Mouse (Mus musculus) mouse trophoblast stem cell (cell line): ENCODE measurements around the gene Limd1.

Experiments
- in situ Hi-C, 2 experiments: fragments of 300-500 bp; cut with MseI, MboI; formaldehyde crosslinking; loops; 2 replicates in 1 of 2; 3 replicates in 1 of 2; pipeline ENCODE4 v1.15.1; 2025

Limd1 gene

DNA sequence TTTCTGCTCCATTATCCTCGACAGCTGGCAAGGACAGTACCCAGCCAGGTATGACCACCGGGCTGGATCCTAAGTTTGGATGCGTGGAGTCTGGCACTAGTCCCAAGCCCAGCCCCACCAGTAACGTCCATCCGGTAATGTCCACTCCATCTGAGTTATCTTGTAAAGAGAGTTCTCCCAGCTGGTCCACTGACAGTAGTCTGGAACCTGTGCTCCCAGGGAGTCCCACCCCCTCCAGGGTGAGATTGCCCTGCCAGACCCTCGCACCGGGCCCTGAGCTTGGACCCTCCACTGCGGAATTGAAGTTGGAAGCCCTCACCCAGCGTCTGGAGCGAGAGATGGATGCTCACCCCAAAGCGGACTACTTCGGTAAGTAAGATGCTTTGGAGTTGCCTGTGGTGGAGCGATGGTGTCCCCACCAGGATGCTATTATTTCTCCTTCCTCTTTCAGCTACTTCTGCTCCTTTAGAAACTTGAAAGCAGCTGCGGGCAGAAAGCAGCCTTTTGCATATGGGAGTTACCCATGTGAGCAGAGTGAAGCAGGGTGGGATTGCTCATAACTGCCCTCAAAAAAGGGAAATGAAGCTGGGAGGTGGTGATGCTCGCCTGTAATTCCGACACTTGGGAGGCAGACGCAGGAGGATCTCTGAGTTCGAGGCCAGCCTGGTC lies 1.9 kb downstream of the Limd1 start:
- in situ Hi-C loops = no loop called here

DNA sequence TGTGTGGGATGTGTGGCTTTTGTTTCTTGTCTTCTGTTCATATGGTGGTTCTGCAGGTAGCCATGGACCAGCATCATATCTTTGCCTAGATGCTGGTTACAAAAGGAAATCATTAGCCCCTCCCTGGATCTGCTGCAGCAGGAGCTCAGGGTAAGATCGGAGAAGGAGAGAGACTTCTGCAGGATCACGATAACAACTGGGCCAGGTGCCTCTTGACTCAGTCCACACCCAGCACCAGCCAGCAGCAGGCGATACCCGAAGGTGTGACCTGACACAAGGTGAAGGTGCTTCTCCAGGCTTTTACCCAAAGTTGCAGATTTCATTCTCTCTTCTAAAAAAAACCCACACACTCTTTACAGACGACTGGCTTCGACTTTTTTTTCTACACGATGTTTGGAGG lies 2.6 kb downstream of the Limd1 start:
- in situ Hi-C loops = no loop called here

DNA sequence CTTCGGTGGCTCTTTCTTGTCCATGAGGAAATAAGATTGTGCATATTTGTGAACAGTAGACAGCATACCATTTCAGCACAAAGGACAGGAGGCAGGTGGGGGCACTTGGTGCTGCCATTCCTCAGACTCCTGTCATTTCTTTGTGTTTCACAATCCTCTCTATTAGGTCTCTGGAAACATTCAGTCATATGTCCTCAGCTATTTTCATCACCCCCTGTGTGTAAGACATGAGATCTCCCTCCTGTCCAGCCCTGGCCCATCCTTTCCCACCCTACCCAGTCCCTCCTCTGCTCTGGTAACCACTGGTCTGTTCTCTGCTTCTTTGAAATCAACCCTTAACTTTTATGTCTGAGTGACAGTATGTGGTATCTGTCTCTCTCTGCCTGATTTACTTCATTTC lies 5.1 kb downstream of the Limd1 start:
- in situ Hi-C loops = no loop called here

DNA sequence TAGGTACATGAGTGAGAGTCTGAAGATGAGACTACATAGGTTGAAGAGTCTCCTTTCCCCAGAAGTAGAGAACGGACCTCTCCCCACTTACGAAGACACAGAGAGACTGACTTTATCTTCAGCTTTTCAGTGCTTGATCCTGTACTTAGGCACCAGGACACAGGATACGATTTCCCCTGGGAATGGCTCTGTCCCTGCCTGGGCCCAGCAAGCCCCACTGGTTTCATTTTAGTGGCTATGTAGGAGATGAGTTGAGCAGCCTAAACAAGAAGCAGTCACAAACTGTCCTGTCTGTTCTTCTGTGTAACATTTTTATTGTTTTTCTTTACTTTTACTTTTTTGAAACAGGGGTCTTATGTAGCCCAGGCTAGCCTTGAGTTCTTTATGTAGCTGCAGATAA lies 6.3 kb downstream of the Limd1 start:
- in situ Hi-C loops = no loop called here

DNA sequence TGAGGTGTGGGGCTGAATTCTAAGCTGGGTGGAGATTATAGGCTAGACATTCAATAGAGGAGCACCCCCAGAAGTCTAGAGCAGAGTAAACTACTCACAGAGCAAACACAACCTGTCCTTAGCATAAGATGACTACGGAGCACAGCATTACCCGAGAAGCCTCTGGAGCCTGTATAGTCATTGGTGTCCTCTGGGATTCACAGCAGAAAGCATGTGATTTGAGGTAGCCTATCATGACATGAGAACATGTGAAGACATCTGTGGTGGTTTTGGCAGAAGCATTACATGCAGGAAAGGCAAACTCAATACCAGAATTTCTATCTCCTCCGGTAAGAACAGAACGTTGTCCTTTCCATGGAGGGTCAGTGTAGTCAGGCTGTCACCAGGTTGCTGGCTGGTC lies 7.1 kb downstream of the Limd1 start:
- in situ Hi-C loops = no loop called here

DNA sequence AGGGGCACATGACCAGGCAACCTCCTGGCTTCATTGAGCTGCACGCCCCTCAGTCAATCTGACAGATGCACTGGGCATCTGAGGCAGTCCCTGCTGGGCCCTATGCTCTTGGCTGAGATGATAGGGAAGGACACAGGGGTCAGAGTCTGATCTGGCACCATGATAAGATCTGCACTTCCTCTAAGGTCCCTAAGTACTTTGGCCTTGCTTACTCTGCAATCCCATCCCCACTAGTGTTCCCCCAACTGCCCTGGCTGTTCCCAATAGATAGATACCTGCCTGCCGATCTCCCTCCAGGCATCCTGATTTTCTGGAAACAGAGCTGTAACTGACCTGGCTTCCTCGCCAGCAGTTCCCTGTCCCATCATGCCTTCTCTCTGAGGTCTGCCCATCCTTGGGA lies 8.1 kb downstream of the Limd1 start:
- in situ Hi-C loops = no loop called here

DNA sequence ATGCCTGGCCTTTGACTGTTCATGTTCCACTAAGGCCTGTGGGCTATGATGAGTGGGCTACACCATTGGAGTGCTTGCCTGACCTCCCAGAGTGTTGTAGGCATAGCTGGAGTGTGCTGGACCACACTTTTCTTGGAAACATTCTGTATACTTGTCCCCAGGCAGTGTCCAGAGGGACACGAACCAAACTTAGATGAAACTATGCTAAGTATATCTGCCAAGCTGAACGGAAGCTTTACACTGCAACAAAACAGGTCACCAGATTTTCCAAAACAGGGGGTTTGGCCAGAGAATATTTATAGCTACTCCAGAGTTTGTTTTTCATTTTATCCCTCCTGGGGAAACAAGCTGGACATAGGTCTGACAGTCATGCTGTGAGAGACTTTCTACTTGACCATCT lies 10.6 kb downstream of the Limd1 start:
- in situ Hi-C loops = no loop called here

- in situ Hi-C loops = no loop called here
Measured at GRCm38 (mm10) chr9:123489727-123490343, 11.3 kb downstream of the Limd1 start.

DNA sequence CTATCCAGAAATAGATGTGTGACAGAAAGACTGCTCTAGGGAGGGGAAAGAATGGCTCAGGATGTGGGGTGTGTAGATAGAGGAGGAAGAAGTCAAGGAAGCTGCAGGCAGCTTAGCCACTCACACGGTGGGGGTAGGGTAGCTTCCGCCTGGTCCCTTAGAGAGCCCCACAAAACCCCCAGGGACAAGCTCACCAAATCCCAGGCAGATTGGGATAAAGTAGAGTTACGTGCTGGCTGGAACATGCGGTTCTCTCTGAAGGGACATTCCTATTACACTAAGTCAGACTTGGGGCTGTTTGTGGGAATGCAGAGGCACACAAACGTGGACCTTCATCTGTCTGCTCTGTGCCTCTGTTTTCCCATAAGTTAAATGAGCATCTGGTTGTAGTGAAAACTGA lies 12.4 kb downstream of the Limd1 start:
- in situ Hi-C loops = no loop called here

GRCm38 (mm10) chr9:123491917-123492585 lies 13.5 kb downstream of the Limd1 start:
- in situ Hi-C loops = no loop called here

DNA sequence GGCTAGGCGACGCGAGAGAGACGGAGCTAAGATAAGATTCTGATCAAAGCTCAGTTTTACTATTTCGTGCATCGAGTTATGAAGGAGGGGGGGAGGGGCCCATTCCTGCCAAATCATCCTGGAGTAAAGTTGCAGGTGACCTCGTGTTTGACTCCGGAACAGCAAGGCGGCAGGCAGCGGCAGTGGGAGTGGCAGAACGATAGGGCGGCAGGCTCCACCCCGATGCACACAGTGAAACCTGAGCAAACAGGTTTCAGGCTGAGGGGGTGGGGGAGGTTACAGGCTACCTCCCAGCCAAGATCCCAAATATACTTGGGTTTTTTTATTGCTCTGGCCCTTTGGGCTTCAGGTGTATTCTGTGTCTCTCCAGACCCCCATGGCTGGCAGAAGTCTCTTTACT lies 18.2 kb downstream of the Limd1 start:
- in situ Hi-C loops = no loop called here

DNA sequence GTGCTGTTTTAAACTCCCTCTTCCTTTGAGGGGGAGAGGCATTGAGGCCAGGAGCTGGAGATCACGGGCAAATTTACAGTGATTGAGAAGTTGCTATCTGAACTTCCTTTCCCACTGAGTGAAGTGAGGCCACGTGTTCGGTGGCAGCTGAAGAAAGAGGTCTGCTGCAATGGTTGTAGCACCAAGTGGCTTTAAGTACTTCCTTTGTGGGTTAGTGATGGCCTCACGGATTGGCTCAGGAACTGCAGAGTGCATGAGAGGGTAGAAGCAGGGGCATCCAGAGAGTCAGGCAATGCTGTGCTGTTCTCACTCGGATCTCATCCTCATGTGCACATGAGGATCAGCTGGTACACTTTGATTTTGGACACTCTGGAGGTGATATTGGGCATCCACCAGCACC lies 19.4 kb downstream of the Limd1 start:
- in situ Hi-C loops = no loop called here

GRCm38 (mm10) chr9:123500480-123500879 lies 22.0 kb downstream of the Limd1 start:
- in situ Hi-C loops = no loop called here

- in situ Hi-C loops = no loop called here
Measured at GRCm38 (mm10) chr9:123503171-123503834, 24.8 kb downstream of the Limd1 start.

GRCm38 (mm10) chr9:123504325-123504724 lies 25.8 kb downstream of the Limd1 start:
- in situ Hi-C loops = no loop called here

DNA sequence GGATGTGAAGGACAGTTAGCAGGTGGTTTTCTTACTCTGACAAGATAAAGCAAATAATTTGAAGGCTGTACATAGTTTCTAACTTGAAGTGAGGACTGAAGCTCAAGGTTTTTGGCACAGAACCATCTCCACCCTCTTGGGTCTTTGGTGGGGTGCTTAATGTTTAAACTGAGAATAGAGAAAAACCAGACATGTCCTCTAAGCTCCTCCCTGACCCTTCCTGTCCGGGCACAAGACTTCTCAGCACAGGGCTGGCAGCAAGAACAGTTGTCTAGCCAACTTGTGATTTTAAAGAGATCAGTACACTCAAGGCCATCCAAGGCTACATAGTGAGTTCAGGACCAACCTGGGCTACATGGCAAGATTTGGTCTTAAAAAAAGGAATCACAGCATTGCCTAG lies 27.1 kb downstream of the Limd1 start:
- in situ Hi-C loops = no loop called here

DNA sequence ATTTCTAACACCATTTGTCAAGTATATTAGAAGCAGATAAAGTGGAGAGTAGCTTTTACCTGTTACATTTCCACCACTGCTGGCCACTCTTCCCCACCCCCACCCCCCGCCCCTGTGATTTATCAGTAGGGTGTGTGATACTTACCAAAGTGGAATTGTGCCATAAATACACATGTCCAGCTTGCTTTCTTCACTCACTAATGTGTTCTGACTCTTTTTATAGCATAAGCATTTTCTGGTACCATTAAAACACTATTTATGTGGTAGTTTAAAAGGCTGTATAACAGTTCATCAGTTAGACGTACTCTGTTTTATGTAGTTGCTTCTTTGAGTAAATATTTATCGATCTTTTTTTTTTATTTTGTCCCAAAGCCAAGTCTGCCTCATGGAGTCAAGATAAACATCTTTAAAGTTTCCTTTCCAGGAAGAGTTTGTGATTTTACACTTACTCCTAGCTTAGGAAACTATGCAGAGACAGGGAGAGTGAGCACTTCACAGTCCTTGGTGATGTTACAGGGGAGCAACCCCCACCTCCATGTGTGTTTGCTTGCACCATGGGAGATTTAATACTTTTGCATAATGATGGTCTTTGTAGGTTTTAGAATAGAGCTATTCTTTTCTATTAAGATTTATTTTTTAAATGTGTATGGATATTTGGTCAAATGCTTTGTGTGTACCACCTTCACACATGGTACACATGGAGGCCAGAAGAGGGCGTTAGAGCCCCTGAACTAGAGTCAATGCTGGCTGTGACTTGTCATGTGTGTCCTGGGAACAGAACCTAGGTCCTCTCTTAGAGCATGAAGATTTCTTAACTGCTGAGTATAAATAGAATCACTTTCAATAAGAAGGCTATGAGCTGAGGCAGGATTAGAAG lies 28.0 kb downstream of the Limd1 start:
- in situ Hi-C loops = no loop called here

- in situ Hi-C loops = no loop called here
Measured at GRCm38 (mm10) chr9:123507380-123507779, 28.9 kb downstream of the Limd1 start.

GRCm38 (mm10) chr9:123508986-123509385 lies 30.5 kb downstream of the Limd1 start:
- in situ Hi-C loops = no loop called here

DNA sequence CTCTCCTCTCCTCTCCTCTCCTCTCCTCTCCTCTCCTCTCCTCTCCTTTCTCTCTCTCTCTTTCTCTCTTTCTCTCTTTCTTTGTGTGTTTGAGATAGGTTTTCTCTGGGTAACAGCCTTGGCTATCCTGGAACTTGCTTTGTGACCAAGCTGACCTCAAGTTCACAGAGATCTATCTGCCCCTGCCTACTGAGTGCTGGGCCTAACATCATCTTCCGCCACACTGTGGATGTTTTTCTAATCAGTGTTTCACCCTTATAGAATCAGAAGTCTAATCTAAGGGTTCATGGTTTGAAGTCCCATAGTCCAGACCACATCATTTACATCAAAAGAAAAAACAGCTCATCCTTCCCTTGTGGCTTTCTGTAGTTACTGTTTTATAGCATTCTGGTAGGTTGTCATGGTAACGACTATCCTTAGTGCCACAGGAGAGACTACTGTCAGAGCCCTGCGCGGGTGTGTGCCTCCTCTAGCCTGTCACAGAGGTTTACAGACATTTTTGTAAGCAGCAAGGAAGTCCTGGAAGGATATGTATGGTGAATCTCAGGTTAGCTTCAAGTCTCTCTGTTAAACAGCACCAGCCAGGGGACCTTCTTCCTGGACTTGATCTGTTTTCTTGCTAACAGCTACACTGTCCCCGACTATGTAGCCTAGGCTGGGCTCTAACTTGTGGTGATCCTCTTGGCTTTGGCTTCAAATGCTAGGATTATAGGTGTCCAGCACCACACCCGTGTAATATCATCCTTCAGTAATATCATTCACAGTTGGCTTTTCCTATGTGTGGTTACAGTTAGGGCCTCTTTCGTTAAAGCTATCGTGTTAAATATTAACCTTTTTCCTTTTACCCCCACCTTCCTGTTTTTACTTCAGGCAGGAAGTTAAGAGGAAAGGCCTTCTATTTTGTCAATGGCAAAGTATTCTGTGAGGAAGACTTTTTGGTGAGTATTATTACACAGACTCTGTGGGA lies 31.4 kb downstream of the Limd1 start:
- in situ Hi-C loops = no loop called here

DNA sequence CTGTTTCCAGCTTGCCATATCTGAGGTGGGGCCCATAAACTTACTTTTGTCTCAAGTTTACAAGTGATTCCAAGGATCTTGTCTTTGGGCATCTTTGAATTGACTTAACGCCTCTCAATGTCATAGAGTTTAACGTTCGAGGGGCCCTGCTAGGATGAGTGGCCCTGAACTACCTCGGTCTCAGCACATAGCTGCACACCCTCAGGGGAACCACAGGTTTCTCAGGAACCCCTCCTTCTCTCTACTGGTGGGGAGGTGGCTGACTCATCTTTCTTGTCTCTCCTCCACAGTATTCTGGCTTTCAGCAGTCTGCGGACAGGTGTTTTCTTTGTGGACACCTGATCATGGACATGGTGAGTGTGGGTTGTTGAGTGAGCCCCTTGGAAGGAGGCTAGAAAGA lies 32.4 kb downstream of the Limd1 start:
- in situ Hi-C loops = no loop called here
